Mouse (Mus musculus) gastrocnemius, adult 2 months (tissue): ENCODE measurements around the gene Tsga10ip. TPM values are rescaled to one million over a fixed set of nuclear protein-coding genes. Genes with fewer than 3 reads are reported as not detected.

Experiments
- DNase-seq: peaks from one replicate; pipeline ENCODE4 v3.0.0; 2022
- H3K27ac ChIP-seq: fragments of 200-600 bp; 2 replicates; pipeline ENCODE4 v1.8.1; 2022; ENCODE audit warnings: mild to moderate bottlenecking
- H3K4me3 ChIP-seq: fragments of 200-600 bp; 2 replicates; pipeline ENCODE4 v1.8.1; 2022; ENCODE audit warnings: mild to moderate bottlenecking, moderate library complexity
- CTCF ChIP-seq: fragments of 200-600 bp; IDR thresholded peaks from 2 replicates; pipeline ENCODE4 v1.8.1; 2022; ENCODE audit warnings: antibody characterized with exemption, mild to moderate bottlenecking, moderate library complexity
- intact Hi-C: fragments of 180-260 bp; cut with DNase I; formaldehyde crosslinking; loops from one replicate; pipeline ENCODE4 v1.15.1; 2025
- long read RNA-seq, 2 experiments: library from polyadenylated mRNA; stranded (forward); transcript quantifications; one replicate each; pipeline ENCODE4 v2.0.0; 2021
- total RNA-seq, 2 experiments: library from RNA; stranded (reverse); gene quantifications; 2 replicates each; pipeline ENCODE4 v1.2.3; 2021

Tsga10ip gene
- 1 to 10 TPM; 1.3 to 2.7 TPM for total RNA-seq
- long read RNA-seq, experiment 1: 0 reads
- long read RNA-seq, experiment 2, partial matches to known transcripts: 1 of 5 reads
- long read RNA-seq, experiment 2, other reads (novel, unspliced or antisense): 4 of 5 reads

DNA sequence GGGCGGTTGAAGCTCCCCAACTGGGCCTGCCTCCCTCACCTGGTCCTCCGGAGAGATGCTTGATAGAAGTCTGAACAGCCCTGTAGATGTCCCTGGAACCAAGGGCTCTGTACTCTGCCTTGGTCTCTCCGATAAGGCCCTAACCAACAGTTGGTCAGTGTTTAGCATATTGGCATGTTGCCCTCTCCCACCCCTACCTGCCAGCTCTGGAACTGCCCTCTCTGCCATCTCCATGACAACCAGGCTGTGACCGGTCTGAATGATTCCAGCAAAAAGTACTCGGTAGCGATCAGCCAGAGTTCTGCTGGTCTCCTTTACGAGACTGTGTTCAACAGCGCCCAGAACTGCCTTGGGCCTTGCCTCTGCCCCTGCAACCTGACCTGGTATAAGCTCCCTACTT lies at the start of gene Tsga10ip:
Gene Tsga10ip, minus strand, starts transcription at position 234 of the 400 bp plus-strand sequence.
- H3K27ac ChIP-seq: no peak within 1 kb of the TSS
- H3K4me3 ChIP-seq: no peak within 1 kb of the TSS
- TF ChIP-seq CTCF: no peak
- no peak for DNase-seq
- intact Hi-C loops: no loop called here

DNA sequence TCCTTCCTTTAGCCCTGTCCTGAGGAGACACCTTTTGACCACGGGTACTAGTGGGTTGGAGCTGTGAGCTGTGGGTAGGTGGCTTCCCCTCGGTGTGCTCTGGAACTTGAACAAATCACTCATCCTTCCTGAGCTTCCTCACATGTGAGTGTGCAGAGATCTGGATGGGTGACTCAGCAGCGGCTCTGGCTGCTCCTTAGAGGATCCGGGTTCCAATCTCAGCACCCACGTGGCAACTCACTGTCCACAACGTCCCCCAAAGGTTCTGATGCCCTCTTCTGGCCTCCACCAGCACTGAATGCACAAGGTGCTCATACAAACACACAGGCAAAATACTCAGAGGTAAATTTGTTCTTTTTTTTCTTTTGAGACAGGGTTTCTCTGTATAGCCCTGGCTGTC lies 49.4 kb upstream of the Tsga10ip start:
- H3K27ac ChIP-seq: no peak overlapping the region
- TF ChIP-seq CTCF: no peak
- H3K4me3 ChIP-seq: no peak overlapping the region
- DNase-seq: no peak
- intact Hi-C loops: no loop called here

DNA sequence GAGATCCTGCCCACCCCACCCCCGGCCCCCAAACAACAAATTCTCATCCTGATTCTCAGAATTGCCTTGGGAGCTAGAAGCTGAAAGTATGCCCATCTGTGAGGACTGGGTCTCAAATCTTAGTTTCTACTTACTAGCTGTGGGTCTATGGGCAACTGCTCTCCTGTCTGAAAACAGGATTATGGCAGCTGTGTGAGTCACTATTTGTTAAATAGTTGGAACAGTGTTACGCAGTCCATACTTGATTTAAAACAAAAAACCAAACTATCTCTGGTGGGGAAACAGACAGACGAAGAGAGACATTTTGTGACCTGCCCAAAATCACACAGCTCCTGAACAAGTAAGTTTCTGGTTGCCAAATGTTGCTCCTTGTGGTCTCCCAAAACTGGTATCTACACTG lies 47.3 kb upstream of the Tsga10ip start:
- intact Hi-C loops: no loop called here
- no peak overlapping the region for H3K4me3 ChIP-seq

DNA sequence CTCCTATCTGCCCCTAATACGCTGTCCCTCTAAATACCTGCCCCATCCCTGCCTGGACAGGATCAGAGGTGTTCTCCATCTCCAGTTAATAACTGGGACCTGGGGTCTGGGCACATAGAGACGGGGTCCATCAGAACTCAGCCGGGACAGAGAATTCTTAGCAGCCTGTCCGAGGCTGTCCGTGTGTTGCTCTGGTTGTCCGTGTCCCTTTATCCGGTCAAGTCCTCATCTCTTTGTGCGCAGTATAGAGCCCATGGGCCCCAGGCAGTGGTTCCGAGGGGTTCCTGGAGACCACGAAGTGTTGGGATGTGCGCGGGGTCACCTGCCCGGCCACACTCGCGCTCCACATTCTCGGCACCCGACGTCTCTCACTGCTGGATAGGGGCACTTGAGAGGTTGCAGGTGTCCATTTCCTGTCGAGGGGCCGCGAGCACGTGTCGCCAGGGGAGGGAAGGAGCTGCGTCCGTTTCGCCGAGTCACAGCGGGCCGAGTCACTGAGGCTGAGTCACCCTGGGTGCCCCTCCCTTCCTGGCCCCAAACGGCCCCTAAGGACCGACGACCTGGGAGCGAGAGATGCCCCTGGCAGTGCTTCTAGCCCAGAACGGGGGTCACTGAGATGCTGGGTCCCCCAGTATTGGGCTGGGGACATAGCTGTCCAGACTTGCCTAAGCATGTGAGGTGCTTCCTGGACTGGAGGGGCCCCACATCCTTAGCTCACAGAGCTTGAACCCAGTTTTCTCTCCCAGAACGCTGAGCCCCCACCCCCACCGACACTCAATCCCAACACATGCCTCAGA lies 46.2 kb upstream of the Tsga10ip start:
- peak; percentile 43 for DNase-seq
- intact Hi-C loops: no loop called here
- Histone ChIP-seq H3K4me3 (peak overlapping the region; percentile 70), H3K27ac (no peak overlapping the region)
- no peak for TF ChIP-seq CTCF

More for the DNA sequence above, 47.3 kb upstream of the Tsga10ip start:
- no peak for TF ChIP-seq CTCF
- no peak overlapping the region for H3K27ac ChIP-seq
- DNase-seq: no peak

DNA sequence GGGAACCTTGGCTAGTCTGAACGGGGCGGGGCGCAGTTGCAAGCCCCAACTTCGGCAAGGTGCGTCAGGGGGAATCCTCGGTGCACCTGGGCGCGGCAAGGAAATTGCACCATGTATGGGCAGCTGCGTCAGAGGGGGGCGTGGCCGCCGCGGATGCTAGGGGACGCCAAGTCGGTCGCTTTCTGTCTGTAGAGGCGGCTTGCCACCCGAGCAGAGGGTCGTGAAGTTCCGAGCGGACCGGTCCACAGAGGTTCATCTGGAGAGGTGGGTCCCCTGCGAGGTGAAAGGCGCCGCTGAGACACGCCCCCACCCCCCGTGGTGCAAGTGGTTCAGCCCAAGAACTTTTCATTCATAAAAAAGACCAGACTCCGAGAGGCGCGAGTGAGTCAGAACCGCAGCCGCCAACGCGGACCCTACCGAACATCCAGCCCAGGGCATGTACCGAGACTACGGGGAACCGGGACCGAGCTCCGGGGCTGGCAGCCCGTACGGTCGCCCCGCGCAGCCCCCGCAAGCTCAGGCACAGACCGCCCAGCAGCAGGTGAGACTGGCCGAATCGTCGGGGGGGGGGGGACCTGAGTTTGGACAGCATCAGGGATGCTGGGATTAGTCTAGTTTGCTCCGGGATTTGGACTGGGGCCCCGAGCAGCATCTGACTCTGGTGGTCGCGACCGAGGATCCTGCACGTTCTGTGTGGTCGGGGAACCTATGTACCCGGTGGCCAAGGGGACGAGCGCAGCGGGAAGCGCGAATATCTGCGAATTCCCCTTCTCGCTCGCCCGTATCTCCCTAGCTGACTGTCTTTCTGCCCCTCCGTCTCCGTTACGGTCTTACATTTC lies 45.4 kb upstream of the Tsga10ip start, which contains the start of gene Fosl1:
Gene Fosl1, plus strand, starts transcription at position 33 of the 839 bp plus-strand sequence.
- TF ChIP-seq CTCF: no peak
- Histone ChIP-seq H3K4me3 (peak within 1 kb of the TSS; percentile 70), H3K27ac (no peak within 1 kb of the TSS)
- intact Hi-C loops: no loop called here
- peak; percentile 72 for DNase-seq

DNA sequence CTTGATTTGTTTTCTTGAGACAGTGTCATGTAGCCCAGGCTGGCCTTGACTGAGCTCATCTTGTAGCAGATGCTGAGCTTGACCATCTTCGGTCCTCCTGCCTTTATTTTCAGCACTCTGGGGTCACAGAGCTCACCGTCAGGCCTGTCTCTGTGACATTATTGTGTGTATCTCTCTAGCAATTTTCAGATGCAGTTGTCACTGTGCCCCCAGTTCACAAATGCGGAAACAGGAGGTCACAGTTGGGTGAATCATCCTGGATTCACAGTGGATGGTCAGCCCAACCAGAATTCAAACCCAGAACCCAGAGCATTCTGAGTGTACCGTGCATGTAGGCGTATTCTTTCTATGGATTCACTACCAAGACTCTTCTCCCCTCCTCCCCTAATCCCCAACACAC lies 43.4 kb upstream of the Tsga10ip start:
- no peak overlapping the region for H3K27ac ChIP-seq
- no peak for TF ChIP-seq CTCF
- no peak for DNase-seq
- H3K4me3 ChIP-seq: no peak overlapping the region
- intact Hi-C loops: no loop called here

DNA sequence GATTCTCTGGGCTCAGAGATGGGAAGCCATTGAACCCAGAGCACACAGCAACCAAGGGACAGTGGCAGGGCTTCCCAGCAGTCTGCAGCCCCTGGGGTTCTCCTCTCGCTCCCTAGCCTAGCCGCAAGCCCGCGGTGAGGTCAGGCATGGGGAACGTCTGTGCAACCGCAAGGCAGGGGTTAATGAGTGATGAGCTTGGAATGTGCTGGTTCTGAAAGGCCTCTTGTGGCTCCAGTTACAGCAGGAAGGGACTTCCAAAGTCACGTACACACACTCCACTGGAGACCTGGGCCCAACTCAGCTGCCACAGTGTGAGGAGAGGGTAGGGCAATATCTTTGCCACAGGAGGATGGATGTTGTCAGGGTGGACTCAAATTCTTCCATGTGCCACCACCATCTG lies 42.6 kb upstream of the Tsga10ip start:
- intact Hi-C loops: no loop called here
- no peak for DNase-seq
- no peak overlapping the region for H3K27ac ChIP-seq
- no peak for TF ChIP-seq CTCF
- no peak overlapping the region for H3K4me3 ChIP-seq

DNA sequence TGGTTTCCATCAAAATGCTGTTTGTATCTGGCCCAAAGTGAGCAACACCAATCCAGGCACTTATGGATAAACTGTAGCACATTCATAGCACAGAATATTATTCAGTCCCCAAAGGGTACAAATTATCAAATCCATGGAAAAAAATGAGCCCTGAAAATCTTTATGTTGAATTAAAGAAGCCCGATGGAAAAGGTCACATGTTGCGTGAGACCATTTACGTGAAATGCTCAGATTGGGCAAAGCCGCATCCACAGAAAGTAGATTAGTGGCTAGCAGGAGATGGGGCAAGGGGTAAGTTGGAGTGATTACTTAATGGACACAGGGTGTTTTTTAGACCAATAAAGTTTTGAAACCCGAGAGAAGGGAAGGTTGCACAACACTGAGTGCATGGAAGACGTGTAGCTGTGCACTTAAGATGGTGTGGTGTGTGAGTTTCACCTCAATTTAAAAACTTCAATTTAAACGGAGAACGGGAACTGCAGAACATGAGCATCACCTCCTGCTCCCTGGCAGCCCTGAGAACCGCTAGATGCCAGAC lies 42.1 kb upstream of the Tsga10ip start:
- Histone ChIP-seq H3K27ac (no peak overlapping the region), H3K4me3 (no peak overlapping the region)
- TF ChIP-seq CTCF: no peak
- no peak for DNase-seq
- intact Hi-C loops: no loop called here

DNA sequence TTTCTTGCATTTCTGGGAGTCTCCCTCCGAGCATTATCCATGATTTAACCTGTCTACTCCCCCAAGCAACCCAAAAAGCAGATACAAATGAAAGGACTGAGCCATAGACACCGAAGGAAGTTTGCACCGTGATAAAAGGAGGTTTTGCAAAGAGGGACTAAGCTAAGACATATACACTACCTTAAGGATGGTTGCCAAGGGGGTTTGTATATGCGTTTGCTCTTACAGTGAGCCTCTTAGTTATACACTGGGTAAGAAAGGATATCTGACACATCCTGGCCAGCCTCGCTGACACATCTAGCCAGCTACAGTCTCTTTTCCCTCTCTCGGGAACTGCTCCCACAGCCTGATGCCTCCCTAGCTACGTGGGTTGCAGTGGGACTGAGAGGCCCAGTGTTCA lies 31.6 kb upstream of the Tsga10ip start:
- H3K27ac ChIP-seq: peak overlapping the region; percentile 75
- no peak for TF ChIP-seq CTCF
- no peak for DNase-seq
- intact Hi-C loops: no loop called here
- H3K4me3 ChIP-seq: no peak overlapping the region

DNA sequence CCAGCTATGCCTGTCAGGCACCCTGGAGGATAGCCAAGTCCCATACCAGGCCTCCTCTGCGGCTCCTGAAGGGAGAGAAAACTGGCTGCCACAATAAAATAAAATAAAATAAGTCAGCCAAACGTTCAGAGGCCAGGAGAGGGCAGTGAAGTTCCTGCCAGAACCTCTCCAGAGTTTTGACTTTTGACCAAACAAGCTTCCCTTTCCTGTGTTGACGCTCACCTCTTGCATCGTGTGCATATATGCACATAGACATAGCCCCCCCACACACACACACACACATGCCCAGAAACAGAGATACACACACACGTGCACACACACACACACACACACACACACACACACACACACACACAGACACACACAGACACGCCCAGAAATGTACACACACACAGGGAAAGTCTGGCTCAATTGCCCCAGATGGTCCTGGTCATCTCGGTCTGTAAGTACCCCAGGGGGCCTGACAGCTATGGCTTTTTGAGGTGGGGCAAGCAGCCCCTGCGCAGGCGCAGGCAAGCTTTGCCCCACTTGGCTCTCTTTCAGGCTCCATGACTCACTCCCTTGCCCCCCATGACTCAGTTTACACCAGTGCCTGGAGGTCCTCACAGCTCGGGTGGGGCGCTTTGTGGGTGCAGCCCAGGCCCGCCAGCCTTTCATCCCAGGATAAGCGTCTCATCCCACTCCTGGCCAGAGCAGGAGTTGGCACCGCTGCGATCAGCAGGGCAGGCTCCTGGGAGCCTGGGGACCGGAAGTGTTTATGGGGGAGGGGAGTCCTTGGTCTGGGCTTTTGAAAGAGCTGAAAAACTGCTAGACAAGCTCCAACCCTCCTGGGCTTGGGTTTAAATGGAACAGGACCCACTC lies 30.9 kb upstream of the Tsga10ip start:
- Histone ChIP-seq H3K27ac (peak overlapping the region; percentile 75), H3K4me3 (peak overlapping the region; percentile 66)
- peak; percentile 56 for TF ChIP-seq CTCF
- peak; percentile 64 for DNase-seq
- intact Hi-C loops: no loop called here

DNA sequence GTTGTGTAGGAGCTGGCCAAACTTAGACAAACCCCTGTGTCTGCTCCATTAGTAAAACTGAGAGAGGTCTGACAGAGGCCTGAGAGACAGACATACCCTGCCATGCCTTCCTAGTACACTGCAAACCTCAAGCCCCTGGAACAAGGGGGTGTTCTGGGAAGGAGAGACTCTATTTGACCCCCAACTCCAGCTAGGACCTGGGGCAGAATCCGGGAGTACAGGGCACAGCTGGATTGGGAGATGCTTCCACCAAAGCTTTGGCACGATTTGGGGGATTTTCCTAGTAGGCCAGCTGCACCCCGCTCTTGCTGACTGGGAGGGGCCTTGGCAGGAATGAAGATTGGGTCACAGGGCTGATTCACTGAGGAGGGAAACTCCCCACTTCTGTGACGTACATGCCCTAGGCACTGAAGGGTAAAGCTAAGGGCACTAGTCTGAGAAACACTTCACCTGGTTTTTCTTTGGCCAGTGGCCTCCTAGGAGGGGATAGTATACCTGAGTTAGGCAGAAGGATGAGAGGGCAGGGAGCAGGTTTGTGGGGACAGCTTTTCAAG lies 29.7 kb upstream of the Tsga10ip start:
- Histone ChIP-seq H3K4me3 (no peak overlapping the region), H3K27ac (peak overlapping the region; percentile 71)
- peak; percentile 59 for DNase-seq
- no peak for TF ChIP-seq CTCF
- intact Hi-C loops: no loop called here

DNA sequence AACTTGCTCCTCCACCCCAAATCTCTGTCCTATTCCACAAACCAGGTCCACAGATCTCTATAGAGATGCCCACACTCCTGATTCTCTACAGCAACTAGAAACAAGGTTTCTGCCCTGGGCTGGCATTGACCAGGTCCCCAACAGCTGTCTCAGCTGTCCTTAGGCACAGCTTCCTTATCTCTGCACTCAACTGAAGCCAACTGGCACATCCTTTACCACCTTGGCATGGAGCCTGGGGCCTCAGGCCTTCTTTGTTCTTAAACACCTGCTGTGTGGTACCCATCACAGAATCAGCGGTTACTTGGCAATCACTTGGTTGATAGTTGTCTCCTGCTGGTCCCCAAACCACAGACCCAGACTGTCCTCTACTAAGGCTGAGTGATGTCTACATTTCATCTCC lies 28.1 kb upstream of the Tsga10ip start:
- Histone ChIP-seq H3K4me3 (no peak overlapping the region), H3K27ac (peak overlapping the region; percentile 52)
- no peak for DNase-seq
- TF ChIP-seq CTCF: no peak
- intact Hi-C loops: no loop called here
